Comparison of ENCODE assay signal across 19 mouse cellular contexts in genomic region chr19:52979020-52979711, GRCm38 (mm10).
DNase-seq lines count a peak whose midpoint lies in the region; ATAC-seq and TF ChIP-seq lines count a peak whose summit lies in the region.
"Had no signal": no experiment of that assay in that cellular context is flagged by ENCODE, and none has a peak within 500 bp of the region (broad histone marks: within the 10 kb centered on the region; RNA-seq: fewer than 3 reads in every experiment).

No protein-coding gene starts in this region.

- H3K4me2 ChIP-seq in liver, postnatal 0 days (ENCODE audit: low read depth, low read length) = 0 out of 2 replicates have a peak overlapping the region, but pooled peaks have one; percentile 7
- H3K4me2 ChIP-seq in liver, embryonic 11.5 days = no peak overlapping the region
- H3K4me2 ChIP-seq: embryonic facial prominence, embryonic 15.5 days; hindbrain, embryonic 14.5 days; limb, embryonic 15.5 days; lung, embryonic 14.5 days; neural tube, embryonic 15.5 days had no signal

- no peak overlapping the region for H3K4me3 ChIP-seq in liver, postnatal 0 days (ENCODE audit: low read depth, low read length)
- no peak overlapping the region for H3K4me3 ChIP-seq in liver, embryonic 11.5 days (ENCODE audit: low read depth, low read length)
- H3K4me3 ChIP-seq in bone marrow, adult 2 months (replicated peaks; ENCODE audit: control insufficient read depth, low read depth, low read length) = peak overlapping the region; percentile 9
- H3K4me3 ChIP-seq: embryonic facial prominence, embryonic 15.5 days; limb, embryonic 15.5 days; midbrain, embryonic 10.5 days; neural tube, embryonic 15.5 days had no signal

- no peaks in the 10 kb centered on the region for H3K27me3 ChIP-seq in liver, postnatal 0 days (ENCODE audit: insufficient read depth, low read length)
- no peaks in the 10 kb centered on the region for H3K27me3 ChIP-seq in liver, embryonic 11.5 days (replicated peaks; ENCODE audit: control insufficient read depth, insufficient read depth, low read length)
- H3K27me3 ChIP-seq: embryonic facial prominence, embryonic 15.5 days; limb, embryonic 15.5 days; neural tube, embryonic 15.5 days; Patski had no signal

- WGBS in liver, postnatal 0 days (ENCODE audit: insufficient replicate concordance) = 39% methylated on average over 12 of the region's 12 CpGs
- 62% methylated on average over 12 of the region's 12 CpGs for WGBS in liver, embryonic 11.5 days
- 32% methylated on average over 12 of the region's 12 CpGs for WGBS in bone marrow, adult 2 months

- H3K9me3 ChIP-seq in liver, postnatal 0 days (ENCODE audit: low read length) = no peaks in the 10 kb centered on the region
- no peaks in the 10 kb centered on the region for H3K9me3 ChIP-seq in liver, embryonic 11.5 days (ENCODE audit: control insufficient read depth, low read length)
- H3K9me3 ChIP-seq: embryonic facial prominence, embryonic 15.5 days; limb, embryonic 15.5 days; midbrain, embryonic 10.5 days; neural tube, embryonic 15.5 days had no signal

- no peak for DNase-seq in liver, postnatal 0 days
- DNase-seq in liver, embryonic 11.5 days (ENCODE audit: low spot score) = no peak
- DNase-seq in CD4-positive, CD25-positive, alpha-beta regulatory T cell, adult 2 months (ENCODE audit: low read depth, low spot score) = peak; percentile 29
- DNase-seq in B cell, adult 2 months = no peak
- DNase-seq in thymus, postnatal 4 days = no peak
- DNase-seq: cerebellum, adult 2 months; heart, adult 18-20 months; kidney, adult 2 months; kidney, postnatal 25 days; lung, embryonic 14.5 days; thymus, adult 2 months had no signal

- no peak overlapping the region for H3K9ac ChIP-seq in liver, postnatal 0 days (replicated peaks)
- H3K9ac ChIP-seq in liver, embryonic 11.5 days (ENCODE audit: low read depth, low read length) = no peak overlapping the region
- H3K9ac ChIP-seq: embryonic facial prominence, embryonic 15.5 days; hindbrain, embryonic 14.5 days; limb, embryonic 15.5 days; lung, embryonic 14.5 days; neural tube, embryonic 15.5 days had no signal

- H3K4me1 ChIP-seq in liver, postnatal 0 days (ENCODE audit: insufficient read depth) = no peaks in the 10 kb centered on the region
- no peaks in the 10 kb centered on the region for H3K4me1 ChIP-seq in liver, embryonic 11.5 days (replicated peaks; ENCODE audit: control insufficient read depth, insufficient read depth, low read length)
- no peaks in the 10 kb centered on the region; the same call in 1 of the 2 replicates for H3K4me1 ChIP-seq in bone marrow, adult 2 months (ENCODE audit: control insufficient read depth, insufficient read depth, low read length)
- H3K4me1 ChIP-seq: embryonic facial prominence, embryonic 15.5 days; midbrain, embryonic 10.5 days had no signal

- H3K27ac ChIP-seq in liver, postnatal 0 days (ENCODE audit: low read depth) = no peak overlapping the region
- H3K27ac ChIP-seq in liver, embryonic 11.5 days (ENCODE audit: low read depth, low read length) = no peak overlapping the region
- H3K27ac ChIP-seq in bone marrow, adult 2 months (ENCODE audit: control insufficient read depth, insufficient read depth, low read depth, low read length, poor library complexity) = peak overlapping the region; percentile 64
- H3K27ac ChIP-seq: embryonic facial prominence, embryonic 15.5 days; hindbrain, embryonic 14.5 days; limb, embryonic 15.5 days; midbrain, embryonic 10.5 days; neural tube, embryonic 15.5 days had no signal

- no peak for ATAC-seq in liver, postnatal 0 days
- no peak for ATAC-seq in liver, embryonic 11.5 days (replicated peaks; ENCODE audit: low FRiP score)
- ATAC-seq in megakaryocyte progenitor cell, adult 5-6 weeks (replicated peaks; ENCODE audit: poor library complexity) = peak; percentile 85
- ATAC-seq: Patski had no signal

- no peak for TF ChIP-seq CTCF in liver, postnatal 0 days (IDR thresholded peaks at IDR 0.05; ENCODE audit: low read depth)
- no peak for TF ChIP-seq CTCF in bone marrow, adult 2 months (IDR thresholded peaks at IDR 0.05; ENCODE audit: control insufficient read depth, insufficient read depth, low read length)

- no peak for TF ChIP-seq POLR2A in bone marrow, adult 2 months (IDR thresholded peaks at IDR 0.05; ENCODE audit: borderline replicate concordance, control insufficient read depth, low read depth, low read length)

- TF ChIP-seq EP300 in liver, postnatal 0 days (IDR thresholded peaks at IDR 0.05; ENCODE audit: low read depth) = no peak

- no peaks in the 10 kb centered on the region for H3K36me3 ChIP-seq in liver, postnatal 0 days (replicated peaks; ENCODE audit: insufficient read depth, low read length)
- H3K36me3 ChIP-seq in liver, embryonic 11.5 days (ENCODE audit: control insufficient read depth, insufficient read depth, low read length) = no peaks in the 10 kb centered on the region
- H3K36me3 ChIP-seq: embryonic facial prominence, embryonic 15.5 days; limb, embryonic 15.5 days; midbrain, embryonic 10.5 days; neural tube, embryonic 15.5 days had no signal
